Mouse (Mus musculus) bone marrow, adult 2 months (tissue): ENCODE measurements around the gene Abcd4.

Experiments
- CTCF ChIP-seq: fragments of 200-500 bp; IDR thresholded peaks from 2 replicates; pipeline ENCODE4 v1.5.1; 2011; ENCODE audit warnings: low read length, control low read depth; ENCODE audit not compliant: control insufficient read depth, insufficient read depth
- POLR2A ChIP-seq: fragments of 200-500 bp; IDR thresholded peaks from 2 replicates; pipeline ENCODE4 v1.6.1; 2011; ENCODE audit warnings: low read depth, mild to moderate bottlenecking, control low read depth, low read length, borderline replicate concordance; ENCODE audit not compliant: control insufficient read depth

GRCm38 (mm10) chr12:84631867-84632266 is 14.7 kb upstream of the Abcd4 start:
- no peak for TF ChIP-seq CTCF
- TF ChIP-seq POLR2A, result no peak
